In genomic region chr6:108454979-108455836, GRCm38 (mm10) we compare ENCODE assay signal across 9 mouse cellular contexts.
DNase-seq lines count a peak whose midpoint lies in the region; ATAC-seq and TF ChIP-seq lines count a peak whose summit lies in the region.
"Had no signal": no experiment of that assay in that cellular context is flagged by ENCODE, and none has a peak within 500 bp of the region (broad histone marks: within the 10 kb centered on the region; RNA-seq: fewer than 3 reads in every experiment).

No protein-coding gene starts in this region.

- H3K36me3 ChIP-seq in hindbrain, postnatal 0 days (ENCODE audit: insufficient read depth, low read length): no peaks in the 10 kb centered on the region
- no peaks in the 10 kb centered on the region for H3K36me3 ChIP-seq in hindbrain, embryonic 11.5 days (ENCODE audit: control insufficient read depth, insufficient read depth, low read length)
- H3K36me3 ChIP-seq in limb, embryonic 15.5 days: no peaks in the 10 kb centered on the region

- H3K4me1 ChIP-seq in hindbrain, postnatal 0 days (ENCODE audit: insufficient read depth, low read length): peaks cover 16% of the 10 kb centered on the region
- no peaks in the 10 kb centered on the region; the same call in 1 of the 2 replicates for H3K4me1 ChIP-seq in hindbrain, embryonic 11.5 days (replicated peaks; ENCODE audit: control insufficient read depth, insufficient read depth, low read length)
- H3K4me1 ChIP-seq in limb, embryonic 15.5 days: peaks cover 34% of the 10 kb centered on the region

- H3K27ac ChIP-seq in hindbrain, postnatal 0 days: no peak overlapping the region
- no peak overlapping the region for H3K27ac ChIP-seq in hindbrain, embryonic 11.5 days (ENCODE audit: low read depth, low read length)
- peak overlapping the region; percentile 87; the same call in 1 of the 2 replicates for H3K27ac ChIP-seq in limb, embryonic 15.5 days

- WGBS in hindbrain, postnatal 0 days: 86% methylated on average over 7 of the region's 7 CpGs
- WGBS in hindbrain, embryonic 11.5 days: 86% methylated on average over 7 of the region's 7 CpGs
- WGBS in limb, embryonic 15.5 days: 87% methylated on average over 7 of the region's 7 CpGs

- no peak overlapping the region for H3K4me2 ChIP-seq in hindbrain, postnatal 0 days (ENCODE audit: low read depth, low read length)
- H3K4me2 ChIP-seq in hindbrain, embryonic 11.5 days (replicated peaks; ENCODE audit: low read depth, low read length): no peak overlapping the region
- no peak overlapping the region for H3K4me2 ChIP-seq in limb, embryonic 15.5 days

- H3K27me3 ChIP-seq in hindbrain, postnatal 0 days (ENCODE audit: insufficient read depth, low read length): no peaks in the 10 kb centered on the region
- no peaks in the 10 kb centered on the region for H3K27me3 ChIP-seq in hindbrain, embryonic 11.5 days (ENCODE audit: control insufficient read depth, insufficient read depth, low read length)
- H3K27me3 ChIP-seq in limb, embryonic 15.5 days: no peaks in the 10 kb centered on the region

- no peaks in the 10 kb centered on the region for H3K9me3 ChIP-seq in hindbrain, postnatal 0 days (ENCODE audit: low read length)
- no peaks in the 10 kb centered on the region for H3K9me3 ChIP-seq in hindbrain, embryonic 11.5 days (ENCODE audit: control insufficient read depth, low read length)
- H3K9me3 ChIP-seq in limb, embryonic 15.5 days: no peaks in the 10 kb centered on the region

- intact Hi-C loops in left cerebral cortex, postnatal 10 days (cut with DNase I): no loop called here

- peak; percentile 62 for DNase-seq in cerebellum, adult 11-12 months
- DNase-seq in cerebellum, adult 11 months: no peak
- peak; percentile 47 for DNase-seq in hindbrain, postnatal 0 days (ENCODE audit: low spot score)
- no peak for DNase-seq in hindbrain, embryonic 11.5 days (ENCODE audit: low spot score)
- peak; percentile 38 for DNase-seq in ZHBTc4 (ENCODE audit: low read depth, low spot score)
- DNase-seq in left cerebral cortex, postnatal 10 days (ENCODE audit: extremely low spot score in 1 of 2, low spot score in 2 of 2): no peak

- H3K4me3 ChIP-seq in hindbrain, postnatal 0 days (ENCODE audit: low read length): no peak overlapping the region
- H3K4me3 ChIP-seq in hindbrain, embryonic 11.5 days (ENCODE audit: low read depth, low read length): no peak overlapping the region
- H3K4me3 ChIP-seq in limb, embryonic 15.5 days: no peak overlapping the region

- no peak for TF ChIP-seq CTCF in hindbrain, postnatal 0 days (IDR thresholded peaks at IDR 0.05; ENCODE audit: low read depth)

- ATAC-seq in hindbrain, postnatal 0 days: no peak
- no peak for ATAC-seq in hindbrain, embryonic 11.5 days (ENCODE audit: low FRiP score)
- no peak for ATAC-seq in limb, embryonic 15.5 days (ENCODE audit: insufficient number of reproducible peaks, low FRiP score, low TSS enrichment, low read depth)
- no peak for ATAC-seq in monocyte, adult 5-6 weeks (replicated peaks; ENCODE audit: insufficient number of reproducible peaks, low FRiP score, low TSS enrichment, poor library complexity, severe bottlenecking)

- no peak overlapping the region for H3K9ac ChIP-seq in hindbrain, postnatal 0 days (replicated peaks; ENCODE audit: low read length)
- no peak overlapping the region for H3K9ac ChIP-seq in hindbrain, embryonic 11.5 days (ENCODE audit: low read depth, low read length)
- H3K9ac ChIP-seq in limb, embryonic 15.5 days: no peak overlapping the region
- H3K9ac ChIP-seq: lung, embryonic 14.5 days had no signal

Comparison
In these comparisons a context has a peak if more than half of its experiments do, and no peak if none do; other contexts are left out.
1. DNase-seq: peak in cerebellum, adult 11-12 months (single experiment), hindbrain, postnatal 0 days (single experiment) and ZHBTc4 (single experiment); none in cerebellum, adult 11 months (single experiment), hindbrain, embryonic 11.5 days (single experiment) and left cerebral cortex, postnatal 10 days (0 of 2).